Mouse (Mus musculus) lung, postnatal 4 days (tissue): Measurements from ENCODE around the gene Gamt.
A peak's percentile ranks its signal among the peaks of the same experiment; 100 is the strongest.

ENCODE experiments used
- DNase-seq, 2 experiments: peaks; one replicate each; pipeline ENCODE4 v3.0.0; 2021

Gene Gamt

GRCm38 (mm10) chr10:80260642-80261584 is at the start of gene Gamt, which contains the start of gene Dazap1:
Gene Gamt (minus strand): TSS chr10:80261012.
Gene Dazap1 (plus strand): TSS chr10:80261486.
- DNase-seq: peak; percentile 99

DNA sequence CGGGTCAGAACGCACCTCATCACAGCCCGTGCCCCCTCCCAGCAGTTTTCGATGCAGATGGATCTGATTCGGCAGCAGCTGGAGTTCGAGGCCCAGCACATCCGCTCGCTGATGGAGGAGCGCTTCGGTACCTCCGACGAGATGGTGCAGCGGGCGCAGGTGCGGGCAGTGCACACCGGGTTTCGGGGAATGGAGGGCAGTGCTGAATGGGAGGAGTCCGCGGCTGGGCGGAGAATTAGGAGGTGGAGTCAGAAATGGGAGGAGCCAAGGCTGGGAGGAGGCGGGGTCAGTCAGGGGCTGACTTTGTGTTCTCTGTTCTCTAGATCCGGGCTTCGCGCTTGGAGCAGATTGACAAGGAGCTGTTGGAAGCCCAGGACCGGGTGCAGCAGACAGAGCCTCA is 44.0 kb upstream of the Gamt start:
- peak; percentile 54 to 71 for DNase-seq

DNA sequence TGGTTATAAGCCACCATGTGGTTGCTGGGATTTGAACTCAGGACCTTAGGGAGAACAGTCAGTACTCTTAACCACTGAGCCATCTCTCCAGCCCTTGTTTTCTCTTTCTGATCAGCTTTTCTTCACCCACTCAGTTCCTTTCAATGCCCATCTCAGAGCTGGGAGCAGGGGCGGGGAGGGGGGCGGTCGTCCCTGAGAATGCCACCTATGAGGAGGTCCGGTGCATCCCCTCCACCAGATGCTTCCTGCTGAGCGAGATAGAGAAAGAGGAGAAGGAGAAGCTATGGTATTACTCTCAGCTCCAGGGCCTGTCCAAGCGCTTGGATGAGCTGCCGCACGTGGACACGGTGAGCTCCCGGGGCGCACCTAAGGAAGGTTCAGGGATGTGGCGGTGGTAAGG is 43.6 kb upstream of the Gamt start:
- DNase-seq: no peak

DNA sequence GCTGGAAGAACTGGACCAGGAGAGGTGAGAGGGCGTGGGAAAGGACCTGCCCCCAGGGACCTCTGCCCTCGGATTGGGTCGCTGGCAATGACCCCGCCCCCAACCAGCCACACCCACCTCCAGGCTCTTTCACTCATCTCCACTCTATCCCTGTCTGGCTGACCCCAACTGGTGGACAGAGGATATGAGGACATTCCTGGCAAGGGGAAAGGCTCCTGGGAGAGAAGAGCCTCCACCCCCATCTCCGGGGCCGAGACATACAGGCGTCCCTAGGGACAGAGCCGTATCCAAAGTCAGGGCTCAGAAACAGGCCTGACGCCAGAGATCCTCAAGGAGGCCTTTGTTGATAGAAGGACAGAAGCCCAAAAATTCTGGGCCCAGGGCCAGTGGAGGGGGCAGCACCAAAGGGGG is 41.7 kb upstream of the Gamt start:
- DNase-seq: peak; percentile 84 to 92

- no peak for DNase-seq
Observed at GRCm38 (mm10) chr10:80302082-80302355, 41.2 kb upstream of the Gamt start.

- no peak for DNase-seq
Observed at GRCm38 (mm10) chr10:80301256-80302081, 40.7 kb upstream of the Gamt start.

- no peak for DNase-seq
Observed at GRCm38 (mm10) chr10:80300672-80301181, 39.9 kb upstream of the Gamt start.

DNA sequence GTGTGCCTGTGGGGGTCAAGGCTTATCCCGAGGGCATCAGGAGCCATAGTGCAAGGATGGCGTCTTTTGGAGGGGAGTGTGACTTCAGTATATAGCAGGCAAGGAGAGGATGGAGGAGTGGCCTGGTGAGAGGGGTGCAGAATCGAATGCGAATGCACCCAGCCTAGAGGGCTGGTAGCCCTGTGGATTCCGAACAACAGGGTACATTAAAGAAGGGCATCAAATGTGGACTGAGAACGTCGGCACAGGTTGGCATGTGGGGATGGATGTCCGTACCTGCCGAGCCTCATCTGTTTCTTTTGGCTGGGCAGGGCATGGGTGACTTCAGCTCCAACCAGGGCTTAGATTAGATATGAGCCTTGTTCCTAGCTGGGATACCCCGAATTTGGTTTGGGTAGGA is 39.0 kb upstream of the Gamt start:
- DNase-seq: no peak

- DNase-seq: no peak
Observed at GRCm38 (mm10) chr10:80299301-80299700, 38.5 kb upstream of the Gamt start.

GRCm38 (mm10) chr10:80298571-80299281 is 37.9 kb upstream of the Gamt start:
- DNase-seq: peak; percentile 61 to 73

DNA sequence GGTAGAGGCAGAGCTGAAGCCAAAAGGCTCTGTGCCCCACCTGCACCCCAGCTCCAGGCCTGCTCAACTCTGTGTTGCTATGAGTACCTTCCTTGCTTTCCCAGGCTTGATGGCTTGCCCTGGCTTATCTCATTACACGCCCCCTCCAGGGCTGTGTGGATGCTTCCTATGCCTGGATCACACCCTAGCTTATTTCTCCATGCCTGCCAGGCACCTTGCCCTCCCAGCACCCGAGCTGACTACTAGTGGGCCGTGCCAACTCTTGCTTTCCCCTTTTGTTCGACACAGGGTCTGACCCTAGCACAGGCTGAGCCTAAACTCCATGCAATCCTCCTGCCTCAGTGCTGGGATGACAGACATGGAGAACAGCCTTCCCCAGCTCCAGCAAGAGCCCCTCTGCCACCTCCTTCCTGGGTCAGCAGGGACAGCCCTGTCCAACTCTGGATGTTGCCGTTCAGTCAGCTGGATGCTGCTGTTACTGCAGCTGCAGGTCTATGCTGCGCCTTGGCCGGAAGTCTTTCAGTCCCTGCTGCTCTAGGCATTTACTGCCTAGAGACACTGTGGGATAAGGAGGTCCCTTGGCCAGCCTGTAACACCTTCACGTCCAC is 36.8 kb upstream of the Gamt start:
- DNase-seq: no peak

DNA sequence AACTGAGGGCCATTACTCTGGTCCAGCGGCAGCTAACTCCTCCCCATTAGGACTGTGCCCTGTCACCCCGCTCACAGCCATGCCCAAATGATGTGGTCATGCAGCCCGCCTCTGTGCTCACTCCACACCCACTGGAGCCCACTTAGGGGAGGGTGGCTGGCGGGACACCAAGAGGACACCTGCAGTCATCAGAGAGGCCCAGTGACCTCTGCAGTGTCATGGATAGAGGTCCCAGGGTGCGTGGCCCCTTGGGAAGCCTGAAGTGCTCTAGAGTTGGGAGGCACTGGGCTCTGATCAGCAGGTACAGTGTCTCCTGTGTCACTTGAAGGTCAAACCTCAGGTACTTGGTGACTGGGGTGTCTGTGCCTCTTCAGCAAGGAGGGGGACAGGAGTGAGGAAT is 36.0 kb upstream of the Gamt start:
- DNase-seq: no peak

GRCm38 (mm10) chr10:80295618-80296425 is 35.0 kb upstream of the Gamt start, which contains the start of gene Apc2:
Gene Apc2 (plus strand): TSS chr10:80295977.
- DNase-seq: peak; percentile 76 to 81

DNA sequence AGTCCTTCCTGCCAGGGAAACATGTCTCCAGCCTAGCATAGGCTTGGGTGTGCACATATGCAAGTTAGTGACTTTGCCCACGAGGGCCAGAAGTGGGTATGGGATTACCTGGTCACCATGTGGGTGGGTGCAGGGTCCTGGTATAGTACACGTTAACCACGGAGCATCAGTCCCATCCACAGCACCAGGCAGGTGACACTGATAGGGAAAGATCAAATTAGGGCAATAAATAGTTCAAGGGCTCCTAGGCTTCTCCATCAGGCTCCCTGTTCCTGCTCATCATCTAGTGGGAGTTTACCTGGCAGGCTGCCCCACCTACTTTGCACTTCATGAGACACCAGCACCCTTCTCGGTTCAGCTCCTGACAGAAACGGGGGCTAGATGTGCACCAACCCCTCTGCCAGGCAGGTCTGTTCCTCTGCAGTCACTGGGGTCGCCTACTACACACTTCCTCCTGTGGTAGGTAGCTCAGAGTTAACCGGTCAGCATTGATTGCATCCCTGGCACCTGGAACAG is 34.0 kb upstream of the Gamt start:
- DNase-seq: no peak

DNA sequence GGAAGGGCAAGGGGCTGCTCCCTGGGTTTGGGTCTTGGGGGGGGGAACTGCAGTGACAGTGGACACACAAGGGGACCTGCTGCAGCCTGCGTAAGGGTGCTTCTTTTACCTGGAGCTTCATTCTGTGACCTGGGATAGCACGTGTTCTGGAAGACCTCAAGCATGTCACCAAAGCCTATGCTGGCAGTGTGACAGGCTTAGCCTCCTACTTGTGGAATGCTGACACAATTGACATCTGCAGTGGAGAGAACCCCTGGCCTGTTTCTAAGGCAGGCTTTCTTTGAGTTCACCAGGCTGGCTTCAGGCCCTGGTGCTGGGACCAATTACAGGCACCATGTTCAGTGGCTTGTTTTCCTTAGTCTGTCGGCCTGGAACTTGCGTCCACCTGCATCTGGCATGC is 33.5 kb upstream of the Gamt start:
- DNase-seq: no peak

DNA sequence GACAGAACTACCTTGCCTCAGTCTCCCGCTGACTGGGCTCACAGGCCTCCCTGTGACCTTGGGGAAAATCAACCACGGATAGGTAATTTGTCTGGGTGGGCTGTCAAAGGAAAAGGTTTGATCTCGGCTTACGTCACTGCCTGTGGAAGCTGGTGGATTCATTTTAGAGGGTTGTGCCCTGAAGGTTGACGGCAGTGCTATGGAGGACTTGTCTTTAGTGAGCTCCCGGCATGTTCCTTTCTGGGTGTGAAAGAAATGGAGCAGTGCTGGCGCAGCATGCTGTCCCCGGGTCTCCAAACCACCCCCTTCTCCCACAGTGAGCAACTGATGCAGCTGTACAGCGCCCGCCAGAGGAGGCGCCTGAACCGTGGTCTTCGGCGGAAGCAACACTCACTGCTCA is 32.5 kb upstream of the Gamt start:
- DNase-seq: no peak

DNA sequence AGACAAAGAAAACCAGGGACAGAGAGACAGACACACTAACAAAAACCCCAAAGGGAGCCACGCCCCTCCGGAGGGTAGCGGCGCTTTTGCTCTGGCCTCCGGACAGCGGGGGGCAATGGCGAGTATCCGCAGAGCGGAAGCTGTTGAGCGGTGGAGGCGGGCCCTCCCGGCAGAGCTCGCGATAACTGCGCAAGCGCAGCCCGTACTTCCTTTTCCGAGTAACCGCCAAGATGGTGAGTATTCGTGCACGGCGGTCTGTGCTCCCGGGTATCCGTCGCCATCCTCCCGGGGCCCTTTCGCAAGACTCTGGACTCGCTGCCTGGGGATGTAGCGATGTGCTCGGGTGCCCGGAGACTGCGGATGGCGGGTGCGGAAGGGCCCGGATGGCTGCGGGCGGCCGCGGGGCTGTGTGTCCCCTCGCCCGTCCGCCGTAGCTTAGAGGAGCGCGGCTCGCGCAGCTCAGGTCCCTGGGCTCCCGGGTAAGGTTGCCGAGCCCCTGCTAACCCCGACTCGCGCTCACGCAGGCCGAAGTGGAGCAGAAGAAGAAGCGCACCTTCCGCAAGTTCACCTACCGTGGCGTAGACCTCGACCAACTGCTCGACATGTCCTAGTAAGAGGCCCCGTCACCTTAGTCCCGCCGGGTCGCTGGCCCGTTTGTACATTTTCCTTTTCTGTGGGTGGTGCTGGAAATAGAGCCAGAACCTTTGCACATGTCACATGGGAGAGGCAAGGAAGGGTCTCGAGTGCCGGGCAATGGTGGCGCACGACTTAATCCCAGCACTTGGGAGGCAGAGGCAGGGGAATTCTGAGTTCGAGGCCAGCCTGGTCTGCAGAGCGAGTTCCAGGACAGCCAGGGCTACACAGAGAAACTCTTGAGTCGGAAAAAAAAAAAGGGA is 31.7 kb upstream of the Gamt start, which contains the start of gene Rps15:
Gene Rps15 (plus strand): TSS at position 203 of the 896 bp plus-strand sequence.
- DNase-seq: peak; percentile 97

DNA sequence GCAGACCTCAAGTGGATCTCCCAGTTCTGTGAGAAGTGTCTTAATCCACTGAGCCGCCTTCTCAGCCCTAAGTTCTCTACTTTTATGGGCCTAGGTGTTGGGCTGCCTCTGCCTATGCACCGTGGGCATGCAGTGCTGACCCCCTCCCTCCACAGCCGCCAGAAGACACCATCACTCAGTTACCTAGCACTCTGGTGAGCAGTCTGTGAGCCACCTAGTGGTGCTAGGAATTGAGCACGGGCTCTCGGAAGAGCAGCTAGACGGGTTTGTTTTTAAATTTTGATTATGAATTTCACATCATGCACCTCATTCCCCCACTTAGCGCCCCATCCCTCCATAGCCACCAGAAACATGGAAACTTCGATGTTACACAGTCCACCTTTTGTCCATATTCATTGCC is 27.8 kb upstream of the Gamt start:
- no peak for DNase-seq

DNA sequence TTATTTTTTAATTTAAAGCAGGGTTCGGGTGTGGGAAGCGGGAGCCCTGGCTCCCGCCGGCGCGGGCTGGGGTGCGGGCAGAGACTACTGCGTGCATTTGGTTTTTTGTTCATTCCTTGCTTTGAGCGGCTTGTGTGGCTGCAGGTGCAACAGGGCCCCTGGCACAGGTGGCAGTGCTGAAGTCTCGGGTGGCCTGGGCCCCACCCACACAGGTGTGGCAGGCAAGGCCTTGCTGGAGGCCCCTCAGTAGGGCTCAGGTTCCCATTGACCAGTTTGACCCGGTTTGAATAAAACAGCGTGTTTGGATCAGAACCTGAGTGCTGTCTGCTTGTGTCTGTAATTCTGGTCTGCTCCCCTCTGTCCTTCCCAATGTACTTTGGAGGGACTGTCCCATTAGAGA is 27.3 kb upstream of the Gamt start:
- no peak for DNase-seq
